Mouse (Mus musculus): Measurements from ENCODE around the gene Sbk2.

DNA sequence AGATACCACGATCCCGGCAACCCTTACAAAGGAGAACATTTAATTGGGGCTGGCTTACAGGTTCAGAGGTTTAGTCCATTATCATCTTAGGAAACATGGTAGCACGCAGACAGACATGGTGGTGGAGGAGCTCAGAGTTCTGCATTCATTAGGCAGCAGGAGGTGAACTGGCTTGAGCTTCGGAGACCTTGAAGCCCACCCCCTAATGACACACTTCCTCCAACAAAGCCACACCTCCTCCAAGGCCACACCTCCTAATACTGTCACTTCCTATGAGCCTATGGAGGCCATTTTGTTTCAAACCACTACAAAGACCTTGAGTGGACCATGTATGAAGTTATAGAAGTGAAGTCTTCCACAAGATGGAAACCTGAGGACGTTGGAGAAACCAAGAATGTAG, 52.0 kb downstream of the Sbk2 start:
- TF ChIP-seq GATA1 (IDR thresholded peaks at IDR 0.05; ENCODE audit: low read length) (no peak), TAL1 (IDR thresholded peaks at IDR 0.05; ENCODE audit: low read length) (no peak)

Data from erythroblast, embryonic 14.5 days (primary cell).